Mouse (Mus musculus) liver, embryonic 11.5 days (tissue): Measurements from ENCODE around the gene Tirap. TPM values are rescaled to one million over a fixed set of nuclear protein-coding genes. Genes with fewer than 3 reads are reported as not detected.
A peak's percentile ranks its signal among the peaks of the same experiment; 100 is the strongest.

Experiments used
- ATAC-seq: fragments of 200-750 bp; cut with Nextera tagmentation; replicated peaks from 2 replicates; pipeline ENCODE4 v1.8.0; 2017; ENCODE audit warnings: moderate number of reproducible peaks, mild to moderate bottlenecking, moderate TSS enrichment, moderate library complexity; ENCODE audit not compliant: low FRiP score
- DNase-seq: peaks from one replicate; pipeline ENCODE4 v3.0.0-alpha.2; 2017; ENCODE audit warnings: low spot score
- H3K27ac ChIP-seq: fragments of 300-500 bp; sonication (generic); 2 replicates; pipeline ENCODE4 v1.5.1; 2014; ENCODE audit warnings: mild to moderate bottlenecking, low read depth, low read length, control low read depth
- H3K27me3 ChIP-seq: fragments of 300-500 bp; sonication (generic); replicated peaks from 2 replicates; pipeline ENCODE4 v1.6.1; 2014; ENCODE audit warnings: low read length, mixed read lengths; ENCODE audit not compliant: control insufficient read depth, insufficient read depth
- H3K36me3 ChIP-seq: fragments of 300-500 bp; sonication (generic); 2 replicates; pipeline ENCODE4 v1.6.1; 2014; ENCODE audit warnings: mild to moderate bottlenecking, low read length, moderate library complexity, mixed read lengths; ENCODE audit not compliant: control insufficient read depth, insufficient read depth
- H3K4me1 ChIP-seq: fragments of 300-500 bp; sonication (generic); replicated peaks from 2 replicates; pipeline ENCODE4 v1.6.1; 2014; ENCODE audit warnings: low read length, mixed read lengths; ENCODE audit not compliant: control insufficient read depth, insufficient read depth
- H3K4me2 ChIP-seq: fragments of 300-500 bp; sonication (generic); 2 replicates; pipeline ENCODE4 v1.6.1; 2014; ENCODE audit warnings: mild to moderate bottlenecking, control low read depth, moderate library complexity
- H3K4me3 ChIP-seq: fragments of 300-500 bp; sonication (generic); 2 replicates; pipeline ENCODE4 v1.5.1; 2014; ENCODE audit warnings: low read depth, low read length, control low read depth
- H3K9ac ChIP-seq: fragments of 300-500 bp; sonication (generic); 2 replicates; pipeline ENCODE4 v1.6.1; 2014; ENCODE audit warnings: low read depth, low read length, control low read depth
- H3K9me3 ChIP-seq: fragments of 300-500 bp; sonication (generic); 2 replicates; pipeline ENCODE4 v1.6.1; 2016; ENCODE audit warnings: low read length, inconsistent platforms, mixed read lengths; ENCODE audit not compliant: control insufficient read depth
- WGBS: fragments of 180-500 bp; shearing (Covaris S2); extraction: QIAGEN DNeasy Blood & Tissue Kit; methylation state at CpG from one replicate; pipeline ENCODE4 v1.1.7; 2014; 5-methylcytosine and 5-hydroxymethylcytosine counted together
- polyA plus RNA-seq: library from polyadenylated mRNA; unstranded; fragments of >200 nt; fragmentation: Nextera tagmentation; extraction: Ambion mirVana; gene quantifications from 2 replicates; pipeline ENCODE4 v1.2.1, GENCODE M21; 2014

The Tirap gene
- polyA plus RNA-seq, 1 experiment from 2014 or later, result 11.0 TPM

GRCm38 (mm10) chr9:35176124-35176659 is 23.9 kb downstream of the Tirap start:
- DNase-seq (no peak), ATAC-seq (no peak)
- H3K9me3 ChIP-seq, result no peaks in the 10 kb centered on the region
- H3K4me1 ChIP-seq, result peaks cover 6% of the 10 kb centered on the region; the same call in 1 of the 2 replicates
- WGBS, result 48% methylated on average over 14 of the region's 14 CpGs
- H3K27me3 ChIP-seq, result no peaks in the 10 kb centered on the region
- peak overlapping the region; percentile 76; the same call in 1 of the 2 replicates for H3K9ac ChIP-seq
- peak overlapping the region; percentile 66 for H3K4me3 ChIP-seq
- no peak overlapping the region for H3K27ac ChIP-seq
- H3K4me2 ChIP-seq, result peak overlapping the region; percentile 89
- no peaks in the 10 kb centered on the region for H3K36me3 ChIP-seq

DNA sequence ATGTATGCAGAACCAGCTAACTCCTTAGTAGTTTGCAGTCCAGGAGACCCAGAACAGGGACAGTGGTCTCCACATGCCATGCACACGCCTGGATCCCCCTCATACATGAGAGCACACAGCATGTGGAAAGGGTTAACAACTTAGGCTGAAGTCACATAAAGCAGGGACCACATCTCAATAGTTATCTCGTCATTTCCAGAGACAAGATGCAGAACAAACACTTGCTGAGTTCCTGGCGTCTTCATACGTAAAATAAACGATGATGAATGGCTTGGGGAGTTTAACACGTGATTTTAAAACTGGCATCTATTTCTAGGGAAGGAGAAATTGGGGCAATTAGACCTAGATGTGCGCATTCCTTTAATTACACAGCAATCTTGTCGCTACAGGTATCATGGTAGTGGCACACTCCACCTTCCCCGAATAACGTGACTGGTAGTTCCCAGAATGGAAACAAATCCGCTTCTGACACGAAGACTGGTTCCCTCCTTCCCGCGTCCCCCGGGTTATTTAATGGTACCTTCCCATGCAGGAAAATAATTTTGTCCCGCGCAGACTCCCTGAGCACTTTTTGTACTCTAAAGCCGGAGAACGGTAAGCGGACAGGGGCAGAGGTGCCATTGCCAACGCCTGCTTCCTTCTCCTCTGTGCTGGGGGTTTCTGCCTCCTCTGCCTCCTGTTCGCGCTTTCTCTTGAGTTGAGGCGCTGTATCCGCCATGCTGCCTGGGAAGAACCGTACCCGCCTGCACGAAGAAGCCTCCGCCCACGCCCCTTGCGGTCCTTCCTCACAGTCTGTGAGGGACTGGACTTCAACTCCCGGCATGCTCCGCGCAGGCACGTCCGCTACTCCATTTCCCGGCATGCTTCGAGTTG is 24.6 kb downstream of the Tirap start, which contains the start of gene Dcps:
Dcps (minus strand) TSS at position 811 of the 873 bp plus-strand sequence.
- WGBS, result under 1% methylated on average over 38 of the region's 38 CpGs
- DNase-seq, result peak; percentile 94
- ATAC-seq, result peak; percentile 98

GRCm38 (mm10) chr9:35173331-35173730 is 26.8 kb downstream of the Tirap start:
- ATAC-seq (no peak), DNase-seq (no peak)
- no peak overlapping the region for H3K27ac ChIP-seq
- no peaks in the 10 kb centered on the region for H3K9me3 ChIP-seq
- H3K27me3 ChIP-seq, result no peaks in the 10 kb centered on the region
- H3K9ac ChIP-seq, result no peak overlapping the region
- H3K4me2 ChIP-seq, result no peak overlapping the region
- H3K36me3 ChIP-seq, result peaks cover 6% of the 10 kb centered on the region; the same call in 1 of the 2 replicates
- peaks cover 6% of the 10 kb centered on the region; the same call in 1 of the 2 replicates for H3K4me1 ChIP-seq
- no peak overlapping the region for H3K4me3 ChIP-seq
- 74% methylated on average over 1 of the region's 1 CpGs for WGBS

More for the DNA sequence above, 24.6 kb downstream of the Tirap start, which contains the start of gene Dcps:
- no peaks in the 10 kb centered on the region for H3K36me3 ChIP-seq
- peak within 1 kb of the TSS; percentile 66 for H3K4me3 ChIP-seq
- H3K9me3 ChIP-seq, result no peaks in the 10 kb centered on the region
- H3K27me3 ChIP-seq, result no peaks in the 10 kb centered on the region
- H3K9ac ChIP-seq, result peak within 1 kb of the TSS; percentile 76
- H3K27ac ChIP-seq, result peak within 1 kb of the TSS; percentile 67
- peaks cover 6% of the 10 kb centered on the region; the same call in 1 of the 2 replicates for H3K4me1 ChIP-seq
- peak within 1 kb of the TSS; percentile 89 for H3K4me2 ChIP-seq

GRCm38 (mm10) chr9:35170071-35170470 is 30.0 kb downstream of the Tirap start:
- H3K36me3 ChIP-seq, result peaks cover 6% of the 10 kb centered on the region; the same call in 1 of the 2 replicates
- no peaks in the 10 kb centered on the region for H3K9me3 ChIP-seq
- no peak overlapping the region for H3K4me3 ChIP-seq
- no peak overlapping the region for H3K27ac ChIP-seq
- DNase-seq, result no peak
- no peak overlapping the region for H3K9ac ChIP-seq
- peaks cover 6% of the 10 kb centered on the region; the same call in 1 of the 2 replicates for H3K4me1 ChIP-seq
- no peaks in the 10 kb centered on the region for H3K27me3 ChIP-seq
- no peak for ATAC-seq
- H3K4me2 ChIP-seq, result no peak overlapping the region
- WGBS, result 89% methylated on average over 7 of the region's 7 CpGs

DNA sequence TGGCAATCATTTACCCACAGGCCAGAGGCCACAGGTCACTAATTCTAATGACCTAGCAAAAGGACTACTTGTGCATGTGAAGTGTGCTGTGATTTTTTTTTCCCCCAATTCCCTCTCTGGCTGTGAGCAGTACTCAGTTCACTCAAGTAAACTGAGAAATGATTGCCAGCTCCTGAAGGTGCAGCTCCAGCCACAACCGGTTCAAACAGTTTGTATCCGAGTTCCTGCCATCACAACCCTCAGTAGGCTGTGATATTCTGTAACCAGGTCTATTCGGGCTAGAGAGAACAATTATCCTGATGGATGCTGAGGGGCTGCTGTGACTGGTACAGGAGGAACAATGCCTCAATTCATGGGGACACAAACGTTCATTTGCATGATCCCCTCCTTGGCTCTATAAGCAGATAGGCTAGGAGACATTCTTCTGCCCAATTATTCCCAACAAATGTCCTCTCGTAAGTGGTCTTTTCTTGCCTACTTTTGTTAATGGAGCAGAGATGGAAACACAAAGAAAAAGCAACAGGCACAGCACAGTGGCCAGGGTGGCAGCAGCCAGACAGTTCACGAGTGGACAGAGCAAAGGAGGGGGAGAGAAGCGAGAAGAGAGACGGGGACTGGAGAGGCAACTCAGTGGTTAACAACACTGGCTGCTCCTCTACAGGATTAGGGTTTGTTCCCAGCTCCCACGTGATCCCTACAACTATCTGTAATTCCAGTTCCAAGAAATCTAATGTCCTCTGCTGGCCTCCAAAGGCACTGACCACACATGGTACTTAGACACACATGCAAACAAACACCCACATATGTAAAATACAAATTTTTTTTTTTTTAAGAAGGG is 33.1 kb downstream of the Tirap start:
- Histone ChIP-seq H3K27ac (no peak overlapping the region), H3K9ac (no peak overlapping the region), H3K9me3 (no peaks in the 10 kb centered on the region), H3K4me3 (no peak overlapping the region), H3K4me1 (no peaks in the 10 kb centered on the region), H3K36me3 (peaks cover 10% of the 10 kb centered on the region; the same call in 1 of the 2 replicates), H3K4me2 (no peak overlapping the region), H3K27me3 (no peaks in the 10 kb centered on the region)
- DNase-seq (no peak), ATAC-seq (0 out of 2 replicates have a peak, but pooled peaks have one; percentile 3)
- WGBS, result 73% methylated on average over 9 of the region's 9 CpGs

DNA sequence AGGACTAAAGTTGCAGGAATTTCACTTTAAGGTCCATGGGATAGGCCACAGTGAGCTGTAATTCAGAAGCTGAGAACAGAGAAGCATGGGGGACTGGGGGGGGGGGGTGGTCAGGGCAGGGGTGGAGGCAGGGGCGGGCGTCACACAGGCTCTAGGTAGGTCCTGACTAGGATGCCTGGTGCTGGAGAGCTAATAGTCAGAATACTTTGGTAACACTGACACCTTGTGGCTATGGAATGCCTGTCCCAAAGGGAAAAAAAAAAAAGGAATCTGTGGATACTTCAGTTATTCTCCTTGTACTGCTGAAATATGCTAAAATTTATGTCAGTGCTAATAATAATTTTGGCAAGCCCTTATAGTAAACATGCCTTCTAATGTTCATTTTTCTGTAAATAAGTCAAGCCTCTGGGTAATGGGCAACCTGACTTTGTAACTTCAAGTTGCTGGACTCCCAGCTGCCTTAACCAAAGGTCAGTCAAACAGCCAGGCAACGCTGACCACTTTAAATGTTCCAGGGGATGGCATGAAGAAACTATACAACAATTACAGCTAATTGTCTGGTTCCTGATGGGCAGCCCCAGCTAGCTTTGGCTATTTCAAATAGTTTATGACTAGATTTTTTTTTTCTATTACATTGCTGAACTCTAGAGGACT is 33.8 kb downstream of the Tirap start:
- Histone ChIP-seq H3K9ac (no peak overlapping the region), H3K9me3 (no peaks in the 10 kb centered on the region), H3K4me3 (no peak overlapping the region), H3K27me3 (no peaks in the 10 kb centered on the region), H3K36me3 (peaks cover 10% of the 10 kb centered on the region; the same call in 1 of the 2 replicates), H3K4me2 (no peak overlapping the region), H3K4me1 (no peaks in the 10 kb centered on the region), H3K27ac (no peak overlapping the region)
- ATAC-seq (peak; percentile 61), DNase-seq (no peak)
- WGBS, result 43% methylated on average over 3 of the region's 3 CpGs

GRCm38 (mm10) chr9:35164142-35164874 is 35.8 kb downstream of the Tirap start:
- 69% methylated on average over 5 of the region's 5 CpGs for WGBS

More at GRCm38 (mm10) chr9:35164142-35164874, 35.8 kb downstream of the Tirap start:
- Histone ChIP-seq H3K36me3 (peaks cover 7% of the 10 kb centered on the region; the same call in 1 of the 2 replicates), H3K9ac (no peak overlapping the region), H3K27me3 (no peaks in the 10 kb centered on the region), H3K27ac (no peak overlapping the region), H3K4me1 (no peaks in the 10 kb centered on the region), H3K9me3 (no peaks in the 10 kb centered on the region), H3K4me3 (no peak overlapping the region), H3K4me2 (no peak overlapping the region)
- DNase-seq (no peak), ATAC-seq (no peak)
